Mouse (Mus musculus): ENCODE measurements around the gene 4930452B06Rik. TPM values are rescaled to one million over a fixed set of nuclear protein-coding genes. Genes with fewer than 3 reads are reported as not detected.

Gene 4930452B06Rik
- 11.1 and 12.7 TPM in 2 replicates for polyA plus RNA-seq (2016; fragmentation: Nextera tagmentation; extraction: Ambion mirVana)

- Histone ChIP-seq H3K27ac (replicated peaks) (peak within 1 kb of the TSS; percentile 92), H3K4me3 (peak within 1 kb of the TSS; percentile 78), H3K27me3 (replicated peaks; ENCODE audit: low read depth, poor library complexity, severe bottlenecking) (no peaks in the 10 kb centered on the region), H3K36me3 (replicated peaks) (no peaks in the 10 kb centered on the region), H3K4me1 (peaks cover 14% of the 10 kb centered on the region), H3K9me3 (no peaks in the 10 kb centered on the region)
- DNase-seq (ENCODE audit: low spot score), result peak; percentile 92
- 1% methylated on average over 45 of the region's 45 CpGs for WGBS
These were observed at the start of gene 4930452B06Rik for GRCm38 (mm10) chr14:8665636-8666411. TSS of gene 4930452B06Rik (minus strand) at chr14:8666240.

- WGBS, result 91% methylated on average over 4 of the region's 4 CpGs
- Histone ChIP-seq H3K4me3 (no peak overlapping the region), H3K9me3 (no peaks in the 10 kb centered on the region), H3K27me3 (replicated peaks; ENCODE audit: low read depth, poor library complexity, severe bottlenecking) (no peaks in the 10 kb centered on the region), H3K27ac (replicated peaks) (no peak overlapping the region), H3K36me3 (replicated peaks) (no peaks in the 10 kb centered on the region), H3K4me1 (peaks cover 4% of the 10 kb centered on the region; the same call in 1 of the 2 replicates)
- no peak for DNase-seq (ENCODE audit: low spot score)
These were observed 46.6 kb upstream of the 4930452B06Rik start for GRCm38 (mm10) chr14:8712674-8713073.

GRCm38 (mm10) chr14:8689451-8689850, 23.4 kb upstream of the 4930452B06Rik start:
- H3K9me3 ChIP-seq, result no peaks in the 10 kb centered on the region
- H3K27me3 ChIP-seq (replicated peaks; ENCODE audit: low read depth, poor library complexity, severe bottlenecking), result no peaks in the 10 kb centered on the region
- H3K4me1 ChIP-seq, result no peaks in the 10 kb centered on the region
- WGBS, result 17% methylated on average over 1 of the region's 1 CpGs
- no peak for DNase-seq (ENCODE audit: low spot score)
- H3K27ac ChIP-seq (replicated peaks), result no peak overlapping the region
- H3K36me3 ChIP-seq (replicated peaks), result no peaks in the 10 kb centered on the region
- H3K4me3 ChIP-seq, result no peak overlapping the region

- Histone ChIP-seq H3K9me3 (no peaks in the 10 kb centered on the region), H3K4me1 (no peaks in the 10 kb centered on the region), H3K27ac (replicated peaks) (no peak overlapping the region), H3K4me3 (no peak overlapping the region), H3K27me3 (replicated peaks; ENCODE audit: low read depth, poor library complexity, severe bottlenecking) (no peaks in the 10 kb centered on the region), H3K36me3 (replicated peaks) (no peaks in the 10 kb centered on the region)
- no peak for DNase-seq (ENCODE audit: low spot score)
- WGBS, result 75% methylated on average over 1 of the region's 1 CpGs
These were observed 22.4 kb upstream of the 4930452B06Rik start for GRCm38 (mm10) chr14:8688462-8688861.

- Histone ChIP-seq H3K9me3 (no peaks in the 10 kb centered on the region), H3K4me3 (no peak overlapping the region), H3K36me3 (replicated peaks) (no peaks in the 10 kb centered on the region), H3K27me3 (replicated peaks; ENCODE audit: low read depth, poor library complexity, severe bottlenecking) (no peaks in the 10 kb centered on the region), H3K4me1 (no peaks in the 10 kb centered on the region), H3K27ac (replicated peaks) (no peak overlapping the region)
- 98% methylated on average over 1 of the region's 1 CpGs for WGBS
- DNase-seq (ENCODE audit: low spot score), result no peak
These were observed 20.1 kb upstream of the 4930452B06Rik start for GRCm38 (mm10) chr14:8686185-8686584.

GRCm38 (mm10) chr14:8679896-8680295, 13.9 kb upstream of the 4930452B06Rik start:
- no peaks in the 10 kb centered on the region for H3K27me3 ChIP-seq (replicated peaks; ENCODE audit: low read depth, poor library complexity, severe bottlenecking)
- WGBS, result 89% methylated on average over 4 of the region's 4 CpGs

GRCm38 (mm10) chr14:8660359-8660758, 5.7 kb downstream of the 4930452B06Rik start:
- Histone ChIP-seq H3K9me3 (no peaks in the 10 kb centered on the region), H3K4me1 (peaks cover 3% of the 10 kb centered on the region), H3K4me3 (no peak overlapping the region), H3K36me3 (replicated peaks) (peaks cover 7% of the 10 kb centered on the region), H3K27ac (replicated peaks) (no peak overlapping the region), H3K27me3 (replicated peaks; ENCODE audit: low read depth, poor library complexity, severe bottlenecking) (no peaks in the 10 kb centered on the region)
- DNase-seq (ENCODE audit: low spot score), result no peak

More at GRCm38 (mm10) chr14:8679896-8680295, 13.9 kb upstream of the 4930452B06Rik start:
- Histone ChIP-seq H3K4me3 (no peak overlapping the region), H3K27ac (replicated peaks) (no peak overlapping the region), H3K4me1 (no peaks in the 10 kb centered on the region), H3K9me3 (no peaks in the 10 kb centered on the region), H3K36me3 (replicated peaks) (no peaks in the 10 kb centered on the region)
- DNase-seq (ENCODE audit: low spot score), result no peak

- Histone ChIP-seq H3K4me1 (no peaks in the 10 kb centered on the region), H3K4me3 (no peak overlapping the region), H3K9me3 (no peaks in the 10 kb centered on the region), H3K27me3 (replicated peaks; ENCODE audit: low read depth, poor library complexity, severe bottlenecking) (no peaks in the 10 kb centered on the region), H3K27ac (replicated peaks) (no peak overlapping the region), H3K36me3 (replicated peaks) (no peaks in the 10 kb centered on the region)
- WGBS, result 63% methylated on average over 9 of the region's 9 CpGs
- DNase-seq (ENCODE audit: low spot score), result no peak
These were observed 24.3 kb downstream of the 4930452B06Rik start for GRCm38 (mm10) chr14:8641650-8642279.

- no peaks in the 10 kb centered on the region for H3K27me3 ChIP-seq (replicated peaks; ENCODE audit: low read depth, poor library complexity, severe bottlenecking)
- WGBS, result 87% methylated on average over 6 of the region's 6 CpGs
- H3K4me1 ChIP-seq, result no peaks in the 10 kb centered on the region
- no peaks in the 10 kb centered on the region for H3K9me3 ChIP-seq
- H3K4me3 ChIP-seq, result no peak overlapping the region
- DNase-seq (ENCODE audit: low spot score), result no peak
- H3K36me3 ChIP-seq (replicated peaks), result no peaks in the 10 kb centered on the region
- no peak overlapping the region for H3K27ac ChIP-seq (replicated peaks)
These were observed 33.8 kb downstream of the 4930452B06Rik start for GRCm38 (mm10) chr14:8632211-8632610.

GRCm38 (mm10) chr14:8628406-8628805, 37.6 kb downstream of the 4930452B06Rik start:
- Histone ChIP-seq H3K27me3 (replicated peaks; ENCODE audit: low read depth, poor library complexity, severe bottlenecking) (no peaks in the 10 kb centered on the region), H3K4me1 (no peaks in the 10 kb centered on the region), H3K27ac (replicated peaks) (no peak overlapping the region), H3K36me3 (replicated peaks) (no peaks in the 10 kb centered on the region), H3K9me3 (no peaks in the 10 kb centered on the region), H3K4me3 (no peak overlapping the region)
- WGBS, result 92% methylated on average over 5 of the region's 5 CpGs
- no peak for DNase-seq (ENCODE audit: low spot score)

GRCm38 (mm10) chr14:8627481-8627880, 38.6 kb downstream of the 4930452B06Rik start:
- H3K36me3 ChIP-seq (replicated peaks), result no peaks in the 10 kb centered on the region
- no peaks in the 10 kb centered on the region for H3K27me3 ChIP-seq (replicated peaks; ENCODE audit: low read depth, poor library complexity, severe bottlenecking)
- no peaks in the 10 kb centered on the region for H3K4me1 ChIP-seq
- no peaks in the 10 kb centered on the region for H3K9me3 ChIP-seq
- WGBS, result 89% methylated on average over 4 of the region's 4 CpGs
- no peak overlapping the region for H3K4me3 ChIP-seq
- DNase-seq (ENCODE audit: low spot score), result no peak
- H3K27ac ChIP-seq (replicated peaks), result no peak overlapping the region

- H3K27ac ChIP-seq (replicated peaks), result no peak overlapping the region
- DNase-seq (ENCODE audit: low spot score), result no peak
- 45% methylated on average over 6 of the region's 6 CpGs for WGBS
These were observed 44.9 kb downstream of the 4930452B06Rik start for GRCm38 (mm10) chr14:8621164-8621563.

GRCm38 (mm10) chr14:8620580-8620979, 45.5 kb downstream of the 4930452B06Rik start:
- H3K27me3 ChIP-seq (replicated peaks; ENCODE audit: low read depth, poor library complexity, severe bottlenecking), result no peaks in the 10 kb centered on the region
- WGBS, result 90% methylated on average over 5 of the region's 5 CpGs

More at GRCm38 (mm10) chr14:8621164-8621563, 44.9 kb downstream of the 4930452B06Rik start:
- peaks cover 6% of the 10 kb centered on the region for H3K4me1 ChIP-seq
- no peak overlapping the region for H3K4me3 ChIP-seq
- no peaks in the 10 kb centered on the region for H3K9me3 ChIP-seq
- H3K36me3 ChIP-seq (replicated peaks), result no peaks in the 10 kb centered on the region
- H3K27me3 ChIP-seq (replicated peaks; ENCODE audit: low read depth, poor library complexity, severe bottlenecking), result no peaks in the 10 kb centered on the region

More at GRCm38 (mm10) chr14:8620580-8620979, 45.5 kb downstream of the 4930452B06Rik start:
- H3K9me3 ChIP-seq, result no peaks in the 10 kb centered on the region
- DNase-seq (ENCODE audit: low spot score), result no peak
- H3K27ac ChIP-seq (replicated peaks), result no peak overlapping the region
- H3K4me3 ChIP-seq, result no peak overlapping the region
- H3K4me1 ChIP-seq, result peaks cover 6% of the 10 kb centered on the region
- no peaks in the 10 kb centered on the region for H3K36me3 ChIP-seq (replicated peaks)
